Mouse (Mus musculus) c-Kit-positive CD71-negative TER-119-negative erythroid progenitor cells, embryonic 14.5 days (primary cell): ENCODE results near the gene Lactbl1.

Source experiments
- DNase-seq: peaks from one replicate; pipeline ENCODE4 v3.0.0-alpha.2; 2013; ENCODE audit warnings: low read depth

The Lactbl1 gene

DNA sequence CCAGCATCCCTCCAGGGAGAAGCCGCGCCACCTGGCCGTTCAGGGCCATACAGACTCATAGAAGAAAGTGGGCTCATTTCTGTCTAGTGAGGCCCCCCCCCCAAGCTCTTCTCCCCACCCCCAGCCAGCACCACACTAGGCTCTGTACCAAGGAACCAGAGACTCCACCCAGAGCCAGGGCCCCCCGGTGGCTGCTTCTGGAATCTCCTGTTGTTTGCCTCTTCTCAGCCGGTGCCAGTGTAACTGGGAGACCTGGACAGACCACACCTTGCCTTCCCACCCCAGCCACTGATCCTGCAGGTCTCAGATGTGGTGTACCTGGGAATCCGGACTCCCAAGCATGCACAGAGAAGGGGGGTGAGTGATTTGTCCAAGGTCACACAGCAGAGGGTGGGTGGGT is 62.1 kb downstream of the Lactbl1 start:
- no peak for DNase-seq

- no peak for DNase-seq
Measured at GRCm38 (mm10) chr4:136685431-136685869, 63.0 kb downstream of the Lactbl1 start.

DNA sequence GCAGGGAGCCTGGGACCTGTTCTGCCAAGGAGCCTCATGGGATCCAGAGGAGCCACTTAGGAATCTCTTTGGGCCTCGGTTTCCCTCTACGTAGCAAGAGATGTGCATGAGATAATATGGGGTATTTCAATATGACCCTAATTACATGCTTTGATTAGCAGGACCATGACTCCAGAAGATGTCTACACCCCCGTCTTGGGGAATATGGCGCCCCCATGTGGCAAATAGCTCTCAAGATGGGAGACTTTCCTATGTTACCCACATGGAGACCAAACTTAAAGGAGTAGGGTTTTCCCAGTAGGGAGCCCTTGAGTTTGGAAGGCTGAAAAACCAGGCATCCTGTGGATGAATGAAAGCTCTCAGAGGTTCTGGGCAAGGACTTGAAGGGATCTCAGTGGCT is 65.7 kb downstream of the Lactbl1 start:
- no peak for DNase-seq
